Mouse (Mus musculus) layer of hippocampus, adult 8-10 months (tissue): ENCODE results near the gene Hnf1b. TPM values are rescaled to one million over a fixed set of nuclear protein-coding genes. Genes with fewer than 3 reads are reported as not detected.
A peak's percentile ranks its signal among the peaks of the same experiment; 100 is the strongest.

Source experiments
- DNase-seq, 2 experiments: peaks; one replicate each; pipeline ENCODE4 v3.0.0; 2022; ENCODE audit warnings: low spot score in 2 of 2
- total RNA-seq, 4 experiments: library from RNA; stranded (reverse); gene quantifications; 2 replicates each; pipeline ENCODE4 v1.2.4; 2022

The Hnf1b gene
- under 1 TPM in 3 of 4 experiments, not detected in 1; 0.32 to 0.66 (median 0.63) TPM for total RNA-seq

DNA sequence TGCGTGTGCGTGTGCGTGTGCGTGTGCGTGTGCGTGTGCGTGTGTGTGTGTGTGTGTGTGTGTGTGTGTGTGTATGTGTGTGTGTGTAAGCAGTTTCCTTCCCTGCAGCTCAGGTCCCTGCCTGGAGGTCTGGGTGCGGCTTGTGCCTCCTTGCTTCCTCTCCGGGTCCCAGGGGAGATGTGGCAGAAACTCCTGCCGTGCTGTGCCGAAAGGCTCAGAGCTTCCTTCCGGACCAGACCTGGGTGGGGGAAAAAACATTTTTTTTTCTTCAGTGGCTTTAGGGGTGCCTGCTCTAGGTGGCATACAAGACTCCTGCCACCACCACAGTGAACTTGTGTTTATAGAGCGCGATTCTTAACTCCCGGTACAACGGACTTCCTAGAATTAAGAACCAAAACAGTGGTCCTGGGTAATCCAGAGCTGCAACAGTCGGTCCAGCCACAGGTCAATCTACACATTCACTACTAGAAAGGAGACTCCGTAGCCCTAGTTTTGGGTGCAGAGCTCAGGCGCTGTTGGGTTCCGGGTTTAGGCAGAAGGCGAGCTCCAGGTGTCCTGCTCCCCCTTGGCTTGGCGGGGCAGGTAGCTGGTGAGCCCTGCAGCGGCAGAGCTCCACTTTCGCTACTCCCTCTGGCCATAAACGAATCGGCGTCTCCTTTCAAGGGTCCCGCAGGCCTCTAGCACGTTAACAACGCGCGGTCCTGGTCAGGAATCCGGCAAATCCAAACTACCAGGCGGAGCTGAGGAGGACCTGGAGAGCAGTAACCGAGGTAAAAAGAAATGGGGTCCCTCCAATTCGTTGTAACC is at the start of gene Hnf1b:
TSS of gene Hnf1b (plus strand) at position 535 of the 807 bp plus-strand sequence.
- DNase-seq, result no peak

DNA sequence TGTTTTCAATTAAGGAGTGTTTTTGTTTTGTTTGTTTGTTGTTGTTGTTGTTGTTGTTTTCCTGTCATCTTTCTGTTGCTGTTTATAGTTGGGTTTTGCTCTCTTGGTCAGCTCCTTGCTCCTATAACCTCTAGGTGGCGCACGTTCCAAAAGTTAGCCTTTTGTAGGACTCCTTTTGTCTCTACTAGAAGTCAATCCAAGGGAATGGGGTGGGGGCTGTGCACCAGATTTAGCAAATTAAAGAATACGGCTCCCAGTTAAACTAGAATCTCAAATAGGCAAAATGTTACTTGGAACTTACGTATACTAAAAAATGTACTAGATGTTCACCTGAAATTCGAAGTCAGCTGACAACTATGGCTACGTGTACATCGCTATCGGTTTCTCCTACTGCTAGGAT is 47.7 kb upstream of the Hnf1b start:
- no peak for DNase-seq

DNA sequence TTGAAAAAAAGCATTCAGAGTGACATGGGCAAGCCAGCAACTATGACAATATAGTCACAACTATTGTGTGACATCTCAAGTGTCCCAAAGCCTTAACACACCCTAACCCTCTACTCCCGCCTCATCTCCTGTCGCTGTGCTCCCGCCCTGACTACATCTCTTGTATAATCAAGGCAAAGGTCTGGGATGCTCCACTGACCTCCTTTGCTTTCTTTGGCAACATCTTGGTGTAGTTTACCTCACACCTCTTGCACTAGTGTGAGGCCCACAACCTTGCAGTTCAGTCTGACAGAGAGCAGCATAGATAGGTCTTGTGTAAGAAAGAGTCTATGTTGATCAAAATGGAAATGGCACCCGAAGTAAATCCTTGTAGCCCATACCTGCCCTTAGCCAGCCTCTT is 47.3 kb upstream of the Hnf1b start:
- DNase-seq, result no peak

DNA sequence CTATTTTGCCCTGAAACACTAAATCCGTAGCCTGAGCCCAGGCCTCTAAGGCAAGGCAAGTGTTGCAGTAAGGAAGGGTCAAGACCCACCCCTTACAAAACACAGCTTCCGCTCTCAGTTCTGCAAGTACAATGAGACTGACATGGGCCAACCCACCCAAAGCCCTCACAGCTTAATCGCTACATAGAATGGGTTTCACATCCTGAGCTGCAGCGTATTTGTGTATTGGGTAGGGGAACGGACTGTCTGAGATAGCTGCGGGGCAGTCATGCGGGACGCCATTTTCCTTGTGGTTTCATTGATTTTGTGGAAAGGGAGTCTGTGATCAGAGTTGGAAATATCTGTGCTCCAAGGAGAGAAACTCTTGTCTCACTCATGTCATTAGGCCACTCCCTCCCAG is 39.4 kb upstream of the Hnf1b start:
- no peak for DNase-seq

DNA sequence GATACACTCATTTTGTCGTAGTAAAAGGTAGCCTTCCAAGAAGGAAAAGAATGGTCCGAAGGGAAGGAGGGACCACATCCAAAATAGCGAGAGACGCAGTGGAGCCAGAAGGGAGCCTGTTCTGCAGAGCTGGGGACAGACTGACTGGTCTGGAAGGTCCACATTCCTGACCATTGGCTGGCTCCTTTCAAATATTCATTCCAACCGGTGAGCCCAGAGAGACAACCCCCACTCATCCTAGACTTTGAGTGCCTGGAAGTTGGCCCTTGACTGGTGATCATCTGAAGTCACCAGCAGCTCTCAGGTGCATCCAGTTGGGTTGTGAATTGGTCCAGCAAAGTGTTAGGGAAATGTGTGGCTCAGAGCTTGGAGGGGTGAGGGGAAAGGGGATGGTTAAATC is 34.7 kb upstream of the Hnf1b start:
- DNase-seq, result no peak

DNA sequence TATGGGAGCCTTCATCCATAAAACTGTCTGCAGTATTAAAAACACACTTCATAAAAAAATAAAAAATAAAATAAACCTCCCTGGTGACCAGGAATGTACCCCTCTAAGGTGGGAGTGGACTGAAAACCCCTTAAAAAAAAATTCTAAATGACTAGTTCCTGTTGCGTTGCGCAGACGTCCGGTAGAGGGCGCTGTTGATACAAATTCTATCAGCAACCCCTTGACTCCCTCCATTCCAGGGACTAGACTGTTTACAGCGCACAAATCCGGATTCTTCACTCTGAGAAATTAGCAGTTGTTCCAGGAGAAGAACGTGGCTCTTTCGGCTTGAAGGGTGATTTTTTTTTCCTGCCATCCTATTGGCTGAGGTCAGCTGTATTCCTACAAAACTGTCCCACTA is 34.2 kb upstream of the Hnf1b start:
- peak; percentile 12 to 60 for DNase-seq

DNA sequence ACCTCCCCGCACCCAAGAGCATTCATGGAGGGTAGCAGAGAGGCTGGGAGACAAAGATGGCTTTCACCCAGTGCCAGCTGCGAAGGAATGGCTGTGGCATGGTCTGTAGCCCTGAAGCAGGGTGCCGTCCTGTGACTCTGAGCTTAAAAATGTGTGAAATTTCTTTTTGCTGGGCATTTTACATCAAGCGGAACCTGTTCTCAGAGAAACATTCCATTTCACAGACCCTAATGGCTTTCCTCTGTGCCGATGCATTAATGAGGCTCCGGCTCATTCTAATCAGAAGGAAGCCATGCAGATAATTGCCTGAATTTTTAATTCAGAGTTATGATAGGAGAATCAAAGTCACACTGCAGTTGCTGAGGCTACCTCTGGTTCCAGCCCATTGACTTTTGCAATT is 32.8 kb upstream of the Hnf1b start:
- no peak for DNase-seq

DNA sequence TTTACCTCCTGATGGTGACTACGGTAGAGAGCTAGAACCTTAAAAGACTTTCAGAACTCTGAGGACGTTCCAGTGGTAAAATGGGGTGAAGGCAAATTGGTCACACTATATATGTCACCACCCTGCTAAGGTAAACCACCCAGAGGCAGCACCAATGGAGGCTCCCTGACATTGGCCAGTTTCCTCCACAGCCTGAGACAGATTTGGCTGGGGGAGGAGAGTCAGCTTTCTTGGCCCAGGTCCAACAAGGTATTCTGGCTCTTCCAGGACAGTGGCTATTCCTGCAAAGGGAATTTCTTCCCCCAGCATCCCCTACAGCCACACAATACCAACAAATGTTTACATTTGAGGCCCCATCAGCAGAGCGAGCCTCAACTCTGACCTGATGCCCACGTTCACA is 31.9 kb upstream of the Hnf1b start:
- no peak for DNase-seq

DNA sequence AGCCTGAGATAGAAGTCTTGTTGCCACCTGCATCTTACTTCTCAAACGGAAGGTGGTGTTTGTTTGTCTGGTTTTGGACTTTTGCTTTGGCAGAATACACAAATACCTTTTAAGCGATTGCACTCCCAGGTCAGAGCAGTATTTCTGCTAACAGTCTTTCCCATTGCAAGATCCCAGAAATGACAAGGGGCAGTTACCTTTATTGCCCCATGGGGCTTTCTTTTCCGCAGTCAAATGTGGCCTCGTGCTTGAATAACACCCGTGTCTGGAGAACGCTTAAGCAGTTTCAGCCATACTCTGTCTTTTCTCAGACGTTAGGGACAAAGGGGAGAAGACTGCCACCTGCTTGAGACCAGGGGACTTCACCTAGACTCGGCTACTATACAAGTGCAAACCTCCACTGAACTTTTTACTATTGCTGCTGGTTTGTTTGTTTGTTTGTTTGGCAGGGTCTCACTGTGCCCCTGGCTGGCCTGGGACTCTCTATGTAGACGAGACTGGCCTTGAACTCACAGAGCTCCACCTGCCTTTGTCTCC is 31.2 kb upstream of the Hnf1b start:
- no peak for DNase-seq

DNA sequence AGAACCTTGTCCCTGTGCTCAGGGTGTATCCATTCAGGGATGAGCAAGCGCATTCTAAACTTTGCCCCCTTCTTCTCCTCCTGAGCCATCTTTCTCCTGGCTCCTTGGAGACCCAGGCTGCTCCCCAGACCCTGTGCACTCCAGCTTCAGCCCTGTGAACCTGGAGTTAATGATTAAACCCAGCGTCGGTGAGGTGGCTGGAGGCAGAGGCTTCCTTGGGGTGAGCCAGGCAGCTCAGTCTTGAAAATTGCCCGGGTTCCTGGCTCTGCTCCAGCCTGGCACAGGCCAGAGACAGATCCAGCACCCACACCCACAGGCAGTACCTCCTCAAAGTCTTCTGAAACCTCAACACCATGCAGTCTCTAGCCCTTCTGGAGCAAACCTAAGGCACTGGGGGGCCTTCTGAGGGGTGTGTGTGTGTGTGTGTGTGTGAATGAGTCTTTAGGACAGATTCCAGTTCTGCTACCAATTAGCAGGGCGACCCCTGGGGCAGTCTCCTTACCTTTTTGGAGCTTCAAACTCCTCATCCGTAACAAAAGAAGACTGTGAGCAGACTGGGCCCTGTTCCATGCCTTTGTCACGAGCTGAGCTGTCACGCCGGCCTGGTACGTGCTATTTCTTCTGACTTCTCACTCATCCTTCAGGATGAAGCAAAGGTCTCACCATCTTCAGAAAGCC is 29.9 kb upstream of the Hnf1b start:
- DNase-seq, result no peak

DNA sequence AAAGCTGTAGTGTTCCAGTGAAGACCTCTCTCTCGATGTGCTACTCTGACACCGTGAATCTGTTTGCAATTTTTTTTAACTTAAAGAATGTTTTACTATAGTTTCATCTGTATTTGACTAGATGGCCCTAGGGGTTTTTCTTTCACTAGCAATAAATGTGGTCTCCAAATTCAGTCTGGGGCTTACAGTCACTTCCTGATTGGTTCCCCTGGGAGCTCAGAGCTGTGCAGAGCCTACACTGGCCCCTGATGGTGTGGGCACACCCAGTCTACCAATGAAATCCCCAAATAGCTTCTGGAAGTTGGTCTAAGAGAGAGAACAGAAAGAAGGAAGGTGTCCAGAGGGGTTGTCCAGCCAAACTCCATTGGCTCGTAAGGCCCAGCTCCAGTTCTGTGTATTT is 23.7 kb upstream of the Hnf1b start:
- DNase-seq, result no peak

DNA sequence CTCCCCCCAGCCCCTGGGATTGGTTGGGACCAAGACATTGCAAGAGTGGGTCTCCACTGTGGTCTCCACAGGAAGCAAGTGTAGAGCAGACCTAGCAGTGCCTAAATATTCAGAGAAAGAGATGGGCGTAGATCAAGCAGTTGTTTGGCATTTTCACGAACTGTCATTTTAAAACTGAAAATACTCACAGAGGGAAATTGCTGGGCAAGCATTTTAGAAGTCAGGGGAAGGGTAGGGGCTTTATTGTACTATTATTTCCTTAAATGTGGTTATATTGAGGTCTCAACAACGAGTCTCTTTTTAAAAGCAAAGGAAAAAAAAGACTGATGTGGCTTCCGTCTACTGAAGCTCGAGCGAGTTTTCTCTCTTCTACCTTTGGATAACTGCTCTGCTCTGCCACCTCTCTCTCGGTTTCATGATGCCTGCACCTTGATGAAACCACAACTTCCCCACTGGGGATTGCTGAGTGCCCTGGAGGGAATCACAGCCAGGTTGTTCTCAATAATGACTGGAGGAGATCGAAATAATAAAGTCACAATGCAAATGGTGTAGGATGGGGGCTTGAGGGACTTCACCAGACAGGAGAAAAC is 21.2 kb upstream of the Hnf1b start:
- DNase-seq, result no peak

DNA sequence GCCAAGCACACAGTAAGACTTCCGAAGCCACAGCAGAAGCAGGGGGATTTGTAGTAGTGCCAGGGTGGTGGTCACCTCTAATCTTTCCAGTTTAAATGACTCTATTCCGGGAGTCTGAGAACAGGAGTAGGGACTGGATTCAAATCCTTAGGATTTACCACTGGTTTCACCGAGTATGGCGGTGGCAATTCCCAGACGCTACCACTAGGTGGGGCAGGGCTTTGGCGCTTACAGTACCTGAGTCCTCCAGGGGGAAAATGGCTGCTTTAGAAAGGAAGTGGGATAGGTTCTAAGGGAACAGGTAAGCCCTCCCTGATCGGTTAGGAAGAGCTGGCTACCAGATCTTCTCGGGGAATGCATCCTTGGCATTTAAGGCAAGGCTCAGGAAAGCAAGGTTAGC is 17.5 kb upstream of the Hnf1b start:
- no peak for DNase-seq

DNA sequence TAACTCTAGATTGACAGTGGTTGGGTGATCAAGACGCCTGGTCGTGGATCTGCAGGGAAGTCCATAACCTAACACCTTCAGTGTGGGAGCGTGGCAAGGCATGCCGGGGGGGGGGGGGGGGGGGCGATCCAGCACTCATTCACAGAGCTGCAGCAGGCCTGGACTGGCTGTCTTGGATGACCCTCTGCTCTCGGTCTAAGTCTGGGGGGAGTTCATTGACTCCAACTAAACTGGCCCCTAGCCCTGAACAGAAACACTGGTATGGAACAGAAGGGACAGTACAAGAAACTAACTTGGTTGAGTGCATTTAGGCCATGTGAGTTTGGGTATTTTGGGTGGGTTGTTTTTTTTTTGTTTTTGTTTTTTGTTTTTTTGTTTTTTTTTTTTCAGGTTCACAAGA is 16.3 kb upstream of the Hnf1b start:
- no peak for DNase-seq

DNA sequence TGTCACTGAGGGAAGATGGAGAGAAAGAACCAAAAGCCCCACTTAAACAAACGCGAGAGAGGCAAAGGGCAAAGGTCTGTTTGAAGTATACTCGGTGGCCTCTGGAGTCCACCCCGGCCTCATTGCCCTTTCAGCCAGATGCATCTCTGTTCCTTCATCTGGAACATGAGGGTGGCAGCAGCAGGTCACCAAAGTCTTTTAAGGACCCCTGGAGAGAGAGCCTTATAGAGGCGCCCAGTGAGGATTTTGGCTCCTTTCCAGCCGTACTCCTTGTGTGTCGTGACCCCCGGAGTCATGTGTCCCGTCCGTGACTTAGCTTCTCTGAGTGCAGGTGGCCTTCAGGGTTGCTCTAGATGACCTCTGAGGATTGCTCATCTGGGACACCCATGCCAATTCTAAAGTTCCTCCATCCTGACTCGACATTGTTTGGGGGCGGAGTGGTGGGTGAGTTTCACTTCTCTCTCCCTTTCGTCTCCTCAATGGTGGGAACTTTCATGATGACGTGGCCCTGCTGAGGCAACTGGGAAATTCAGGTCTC is 15.8 kb upstream of the Hnf1b start:
- no peak for DNase-seq

DNA sequence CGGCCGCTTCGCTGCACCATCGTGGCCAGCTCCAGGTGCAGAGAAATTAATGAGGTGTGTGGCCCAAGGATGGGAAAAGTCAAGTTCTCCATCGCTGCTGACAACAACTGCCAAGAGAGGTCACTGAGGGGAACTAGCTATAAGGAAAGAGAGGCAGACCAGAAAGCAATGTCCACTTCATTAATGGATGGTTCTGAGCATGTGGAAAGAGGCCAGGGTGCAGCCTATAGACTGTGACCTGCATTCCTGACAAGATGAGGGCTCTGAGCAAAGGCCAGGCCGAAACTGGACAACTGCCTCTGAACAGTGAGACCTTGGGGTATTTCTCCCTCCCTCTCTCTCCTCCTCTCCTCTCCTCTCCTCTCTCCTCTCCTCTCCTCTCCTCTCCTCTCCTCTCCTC is 10.4 kb upstream of the Hnf1b start:
- DNase-seq, result no peak

DNA sequence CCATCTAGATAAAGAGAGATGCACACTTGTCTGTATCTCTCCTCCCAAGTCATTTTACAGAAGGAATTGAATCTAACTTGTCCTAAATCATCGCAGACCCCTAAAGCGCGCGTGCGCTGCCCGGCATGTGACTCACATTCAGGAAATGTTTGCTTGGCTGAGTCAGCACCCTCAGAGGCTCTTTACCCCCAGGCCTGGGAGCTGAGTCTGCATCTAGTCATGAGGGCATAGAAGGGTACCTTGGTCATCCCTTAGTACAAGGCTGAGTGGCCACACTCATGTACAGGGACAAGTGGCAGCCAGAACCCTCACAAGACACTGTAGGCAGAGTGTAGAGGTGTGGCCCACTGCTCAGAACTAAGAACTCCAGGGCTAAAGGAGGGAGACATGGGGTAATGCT is 6.3 kb upstream of the Hnf1b start:
- no peak for DNase-seq

DNA sequence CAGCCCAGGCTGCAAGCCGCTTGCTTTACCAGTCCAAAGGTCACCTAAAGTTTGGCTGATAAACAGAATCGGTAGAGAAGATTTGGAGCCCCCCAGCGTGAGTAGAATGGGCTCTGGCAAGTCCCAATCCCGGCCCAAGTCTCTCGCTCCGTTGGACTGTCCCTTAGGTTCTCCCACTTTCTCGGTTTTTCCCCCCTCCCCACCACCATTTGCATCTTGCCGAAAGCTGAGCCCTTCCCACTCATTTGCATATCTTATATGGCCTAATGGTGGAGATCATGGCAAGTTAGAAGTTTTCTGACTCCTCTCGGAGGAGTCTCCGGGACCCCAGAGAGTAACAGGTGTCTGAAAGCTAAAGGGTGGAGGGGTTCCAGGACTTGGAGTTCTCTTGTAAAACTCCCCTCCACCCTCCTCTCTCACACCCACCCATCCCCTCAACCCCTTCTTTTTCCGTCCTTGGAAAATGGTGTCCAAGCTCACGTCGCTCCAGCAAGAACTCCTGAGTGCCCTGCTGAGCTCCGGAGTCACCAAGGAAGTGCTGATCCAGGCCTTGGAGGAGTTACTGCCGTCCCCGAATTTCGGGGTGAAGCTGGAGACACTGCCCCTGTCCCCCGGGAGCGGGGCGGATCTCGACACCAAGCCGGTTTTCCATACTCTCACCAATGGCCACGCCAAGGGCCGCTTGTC is 866 bp downstream of the Hnf1b start:
- no peak for DNase-seq

DNA sequence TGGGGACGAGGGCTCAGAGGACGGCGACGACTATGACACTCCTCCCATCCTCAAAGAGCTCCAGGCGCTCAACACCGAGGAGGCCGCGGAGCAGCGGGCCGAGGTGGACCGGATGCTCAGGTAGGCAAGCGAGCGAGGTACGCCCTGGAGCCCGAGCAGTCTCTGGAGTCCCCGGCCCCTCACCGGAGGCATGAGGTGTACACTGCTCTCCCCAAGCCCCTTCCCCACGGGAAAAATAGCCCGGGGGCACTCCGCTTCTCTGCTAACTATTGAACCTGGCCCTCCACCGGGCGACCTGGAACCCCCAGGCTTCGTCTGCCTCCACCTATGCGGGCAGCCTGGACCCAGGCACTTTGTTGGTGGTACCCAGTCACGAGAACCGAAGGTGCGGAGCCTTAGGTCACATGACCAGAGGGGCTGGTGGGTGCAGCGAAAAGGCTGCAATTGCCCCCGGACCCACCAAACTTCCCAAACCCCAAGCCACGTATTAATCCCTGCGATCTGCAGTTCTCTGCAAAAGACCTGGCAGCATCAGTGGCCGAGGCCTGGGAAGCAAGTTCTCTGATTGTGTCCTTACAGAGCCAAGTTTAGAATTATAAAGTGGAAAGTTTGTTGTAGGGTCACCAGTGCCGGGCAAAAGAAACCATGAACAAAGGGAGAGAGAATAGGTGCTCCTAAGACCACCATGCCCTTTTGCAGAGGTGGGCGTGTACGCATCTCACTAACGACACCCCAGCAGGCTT is 1.6 kb downstream of the Hnf1b start:
- no peak for DNase-seq

DNA sequence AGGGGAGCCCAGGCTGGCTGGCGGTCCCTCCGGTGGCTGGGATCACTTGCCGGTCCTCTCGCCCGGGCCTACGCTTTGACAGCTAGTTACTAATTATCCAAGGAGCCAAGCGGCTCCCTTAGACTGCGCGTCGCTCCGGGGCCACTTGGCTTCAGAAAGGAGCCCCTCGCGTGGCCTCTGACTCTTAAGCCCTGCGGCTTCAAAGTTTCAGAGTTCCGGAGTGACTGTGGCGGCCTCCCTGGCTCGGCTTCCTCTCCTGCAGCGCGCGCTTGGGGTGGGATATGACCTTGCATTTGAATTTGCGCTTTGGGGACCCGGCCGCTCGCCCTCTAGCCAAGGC is 2.1 kb downstream of the Hnf1b start:
- no peak for DNase-seq
